Mouse (Mus musculus): ENCODE measurements around the gene Plekhg1.

Gene Plekhg1

GRCm38 (mm10) chr10:3829472-3829871 lies 89.3 kb downstream of the Plekhg1 start:
- no peak for DNase-seq (ENCODE audit: low spot score in 2 of 2)

- DNase-seq (ENCODE audit: low spot score in 2 of 2) = no peak
Measured at GRCm38 (mm10) chr10:3830618-3831017, 90.5 kb downstream of the Plekhg1 start.

DNA sequence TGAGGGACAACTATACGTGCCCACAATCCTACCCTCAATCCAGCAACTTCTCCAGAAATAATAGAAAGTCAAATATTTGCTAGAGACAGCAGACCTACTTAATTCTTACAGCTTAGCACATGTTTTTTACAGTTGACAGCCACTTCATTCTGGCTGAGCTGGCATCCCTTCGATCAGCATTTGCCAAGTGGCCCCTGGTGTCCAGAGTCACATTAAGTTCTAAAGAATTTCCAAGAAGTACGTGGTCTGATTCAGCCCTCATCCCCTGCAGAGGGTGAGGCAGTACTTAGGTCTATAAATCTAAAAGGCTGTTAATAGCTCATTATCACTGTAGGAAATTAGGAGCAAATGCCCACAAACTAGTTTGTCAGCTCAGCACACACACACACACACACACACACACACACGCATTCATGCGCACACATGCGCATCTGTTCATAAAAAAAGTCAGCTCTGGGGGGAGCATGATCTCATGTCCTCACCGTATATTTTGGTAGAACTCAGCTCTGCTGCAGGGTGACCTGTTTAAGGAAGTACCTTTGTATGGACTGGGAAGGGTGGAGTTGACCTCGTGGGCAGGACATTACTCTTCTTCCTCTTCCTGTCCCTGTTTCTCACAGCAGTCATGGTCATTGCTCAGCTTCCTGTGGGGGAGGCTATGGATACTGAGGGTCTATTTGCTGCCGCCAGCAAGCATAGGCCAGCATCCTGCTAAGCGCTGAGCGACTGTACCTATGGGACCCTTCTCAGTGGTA lies 91.6 kb downstream of the Plekhg1 start:
- DNase-seq (ENCODE audit: low spot score in 2 of 2) = no peak

DNA sequence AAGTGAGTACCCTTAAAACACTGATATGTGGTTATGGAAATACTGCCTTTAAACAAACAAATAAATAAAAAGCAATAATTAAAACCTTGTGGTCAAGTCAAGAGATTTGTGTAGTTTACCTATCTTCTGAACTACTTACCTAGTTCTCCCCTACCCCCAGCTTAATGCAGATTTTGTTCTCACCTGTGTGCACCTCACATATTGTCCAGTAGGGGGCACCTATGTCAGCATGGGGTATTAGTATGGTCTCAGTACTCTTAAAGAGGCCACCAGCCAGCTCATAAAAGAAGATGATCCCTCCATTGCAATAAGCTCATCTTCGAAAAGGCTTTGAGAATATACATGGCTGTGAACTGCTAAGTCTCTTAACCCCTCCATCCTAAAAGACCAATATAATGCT lies 93.9 kb downstream of the Plekhg1 start:
- DNase-seq (ENCODE audit: low spot score in 2 of 2) = no peak

DNA sequence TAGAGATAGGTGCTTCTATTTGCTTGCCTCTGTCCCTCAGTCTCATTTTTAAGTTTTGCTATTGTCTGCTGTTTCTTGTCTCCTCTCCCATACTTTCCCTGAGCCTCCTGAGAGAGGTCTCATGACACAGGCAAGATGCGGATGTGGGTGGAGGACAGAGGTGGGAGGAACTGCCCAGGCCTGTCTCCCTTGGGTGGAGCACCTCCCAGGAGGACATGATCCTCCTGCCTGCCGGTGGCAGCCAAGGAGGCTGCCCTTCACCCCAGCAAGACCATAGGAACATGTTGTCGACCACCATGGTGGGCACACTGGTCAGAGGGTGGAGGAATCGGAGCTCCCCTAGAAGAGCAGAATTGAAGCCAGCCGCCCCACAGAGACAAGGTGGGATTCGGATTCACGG lies 94.5 kb downstream of the Plekhg1 start:
- no peak for DNase-seq (ENCODE audit: low spot score in 2 of 2)

- DNase-seq (ENCODE audit: low spot score in 2 of 2) = peak in 1 of 2 experiments; percentile 48
Measured at GRCm38 (mm10) chr10:3835616-3836015, 95.5 kb downstream of the Plekhg1 start.

DNA sequence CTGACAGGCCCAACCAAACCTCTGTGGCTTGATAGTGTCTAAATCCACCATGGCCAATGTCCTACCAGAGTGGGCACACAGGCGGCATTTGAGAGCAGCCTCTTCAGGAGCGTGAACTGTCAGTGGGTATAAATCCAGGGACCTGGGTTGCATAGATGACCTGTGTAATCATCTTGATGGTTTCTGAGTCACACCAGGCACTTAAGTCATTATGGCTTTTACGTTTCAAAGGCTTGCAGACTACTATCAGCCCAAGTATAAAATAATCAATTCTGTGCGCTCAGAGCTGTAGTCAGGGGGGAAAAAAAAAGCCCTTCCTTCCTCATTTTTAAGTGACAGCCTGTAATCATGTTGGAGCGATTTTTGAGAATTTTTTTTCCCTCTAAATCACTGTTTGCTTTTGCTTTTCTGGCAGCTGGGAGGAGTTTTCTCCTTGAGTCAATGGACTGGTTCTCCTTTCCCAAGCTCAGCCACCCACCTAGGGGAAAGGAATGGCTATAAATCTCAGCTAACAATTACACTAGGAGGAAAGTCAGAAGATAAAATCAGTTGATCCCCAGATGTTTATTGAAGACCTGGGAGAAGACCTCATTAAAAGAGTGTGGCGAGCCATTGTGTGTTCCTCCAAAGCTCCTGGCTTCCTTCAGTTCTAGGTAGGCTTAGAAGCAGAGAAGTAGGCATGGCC lies 99.7 kb downstream of the Plekhg1 start:
- DNase-seq (ENCODE audit: low spot score in 2 of 2) = no peak

- no peak for DNase-seq (ENCODE audit: low spot score in 2 of 2)
Measured at GRCm38 (mm10) chr10:3844430-3844829, 104.3 kb downstream of the Plekhg1 start.

- DNase-seq (ENCODE audit: low spot score in 2 of 2) = no peak
Measured at GRCm38 (mm10) chr10:3847021-3847420, 106.9 kb downstream of the Plekhg1 start.

DNA sequence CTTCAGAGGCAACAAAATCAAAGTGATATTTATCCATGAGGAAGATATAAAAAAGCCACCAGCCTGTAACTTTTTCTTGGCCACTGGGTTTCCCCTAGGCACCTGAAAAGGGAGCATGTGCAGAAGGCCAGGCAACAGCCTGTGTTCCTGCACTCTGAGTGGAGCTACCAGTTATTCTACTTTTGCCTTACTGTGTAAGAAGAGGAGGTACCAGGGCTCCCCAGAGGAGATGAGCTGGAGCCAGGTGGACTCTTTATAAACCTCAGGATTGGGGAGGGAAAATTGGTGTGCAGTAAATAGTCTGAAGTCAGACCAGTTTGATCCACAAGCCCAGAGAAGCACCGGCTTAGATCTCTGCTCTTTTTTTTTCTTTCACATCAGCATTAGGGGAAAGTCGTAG lies 111.3 kb downstream of the Plekhg1 start:
- DNase-seq (ENCODE audit: low spot score in 2 of 2) = no peak

GRCm38 (mm10) chr10:3852733-3853132 lies 112.6 kb downstream of the Plekhg1 start:
- DNase-seq (ENCODE audit: low spot score in 2 of 2) = no peak

GRCm38 (mm10) chr10:3857912-3858311 lies 117.7 kb downstream of the Plekhg1 start:
- DNase-seq (ENCODE audit: low spot score in 2 of 2) = no peak

DNA sequence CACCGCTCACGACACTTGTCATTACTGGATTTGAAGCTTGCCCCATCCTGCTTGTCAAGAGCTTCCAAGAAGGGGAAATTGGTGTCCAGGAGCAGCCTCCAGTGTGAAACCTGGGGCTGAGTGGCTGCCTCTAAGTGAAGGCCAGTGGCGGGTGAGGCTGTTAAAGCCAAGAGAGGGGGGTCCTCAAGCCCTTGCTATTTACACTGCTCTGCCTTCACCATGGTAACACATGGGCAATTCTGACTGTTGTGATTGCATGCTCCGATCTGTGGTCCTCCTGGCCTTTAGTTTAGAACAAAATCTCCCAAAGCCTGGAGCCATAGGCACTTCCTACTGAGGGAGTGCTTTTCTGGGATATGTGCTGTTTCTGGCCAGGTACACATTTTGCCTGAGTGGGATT lies 118.3 kb downstream of the Plekhg1 start:
- no peak for DNase-seq (ENCODE audit: low spot score in 2 of 2)

DNA sequence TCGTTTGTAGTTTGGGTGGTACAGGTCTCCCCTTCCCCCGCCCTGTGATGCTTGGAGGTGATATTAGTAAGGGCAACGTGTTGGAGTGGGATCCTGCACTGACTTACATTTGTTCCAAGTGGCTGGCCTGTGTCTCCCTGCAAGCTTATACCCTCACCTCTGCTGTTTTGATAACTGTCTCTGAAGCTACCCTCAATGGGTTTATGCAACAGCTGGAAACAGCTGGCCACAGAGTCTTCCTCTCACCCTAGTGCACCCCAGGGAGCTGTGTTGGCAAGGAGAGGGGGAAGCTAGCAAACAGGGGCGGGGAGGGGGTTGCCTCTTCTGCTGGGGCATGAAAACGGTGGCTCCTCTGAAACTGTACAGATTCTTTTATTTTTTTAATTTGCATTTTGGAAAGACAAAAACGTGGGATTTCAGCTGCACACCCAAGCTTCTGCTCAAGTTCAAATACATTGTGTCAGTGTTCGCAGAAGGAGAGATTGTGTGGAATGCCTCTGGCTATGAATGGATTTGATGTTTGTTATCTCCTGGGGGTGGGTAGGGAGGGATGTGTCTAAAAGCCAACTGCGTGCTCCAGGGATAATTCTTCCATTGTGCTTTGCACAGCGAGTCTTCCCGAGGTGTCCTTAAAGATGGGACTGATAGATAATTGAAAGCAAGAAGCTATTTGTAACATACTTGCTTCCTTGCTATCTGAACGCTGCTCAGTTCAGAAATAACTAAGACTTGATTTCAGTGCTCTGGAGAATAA lies 119.0 kb downstream of the Plekhg1 start:
- DNase-seq (ENCODE audit: low spot score in 2 of 2) = no peak

DNA sequence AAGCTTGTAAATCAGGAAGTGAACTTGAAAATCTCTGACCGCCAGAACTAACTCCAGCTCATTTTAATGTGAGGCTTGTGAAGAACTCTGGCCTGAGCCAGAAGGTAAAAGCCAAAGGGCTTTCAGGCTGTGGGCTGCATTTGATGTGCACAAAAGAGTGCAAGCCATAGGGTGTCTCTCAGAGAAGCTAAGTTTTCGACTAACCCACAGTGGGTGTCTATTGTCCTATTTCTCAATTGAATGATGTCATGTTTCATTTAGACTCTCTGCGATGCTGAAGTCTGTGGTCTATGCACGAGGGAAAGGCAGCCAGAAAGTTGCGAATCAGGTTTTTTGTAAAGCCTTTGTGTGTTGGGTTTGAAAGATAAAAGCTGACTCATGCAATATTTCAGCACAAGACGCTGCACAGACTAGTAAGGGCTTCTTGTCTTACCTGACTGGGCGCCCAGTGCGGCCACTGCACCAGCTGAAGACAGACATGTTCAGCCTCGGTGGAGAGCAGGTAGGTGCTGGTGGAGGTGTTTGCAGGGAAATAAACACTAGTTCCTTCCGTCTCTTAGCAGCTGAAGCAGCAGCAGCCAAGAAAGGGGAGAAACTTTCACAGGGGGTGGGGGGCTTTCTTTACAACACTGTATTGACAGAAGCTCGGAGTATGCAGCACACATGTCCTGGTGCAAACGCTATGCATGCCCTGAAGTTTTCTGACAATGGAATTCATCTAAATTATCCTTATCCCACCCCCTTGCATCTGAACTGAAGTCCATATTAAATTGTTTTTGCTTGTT lies 123.4 kb downstream of the Plekhg1 start:
- peak; percentile 51 to 64 for DNase-seq (ENCODE audit: low spot score in 2 of 2)

- no peak for DNase-seq (ENCODE audit: low spot score in 2 of 2)
Measured at GRCm38 (mm10) chr10:3864196-3864540, 124.0 kb downstream of the Plekhg1 start.

GRCm38 (mm10) chr10:3867298-3867697 lies 127.1 kb downstream of the Plekhg1 start:
- DNase-seq (ENCODE audit: low spot score in 2 of 2) = no peak

DNA sequence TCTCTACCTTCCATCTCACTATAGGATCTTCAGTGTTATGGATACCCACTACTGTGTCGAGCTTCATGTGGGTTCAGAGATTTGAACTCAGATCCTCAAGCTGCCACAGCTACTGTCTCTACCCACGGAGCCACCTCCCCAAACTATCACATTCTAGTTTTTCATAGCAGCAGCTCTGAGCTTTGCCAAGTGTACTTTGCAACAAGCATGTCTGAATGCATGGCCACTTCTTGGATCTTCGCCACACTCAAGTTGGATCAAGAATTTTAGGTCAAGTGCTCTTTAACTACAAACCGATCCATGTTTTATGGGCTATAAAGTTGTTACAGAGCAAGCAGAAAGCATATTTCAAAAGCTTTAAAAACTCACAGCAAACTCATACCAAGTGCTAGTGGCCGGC lies 130.7 kb downstream of the Plekhg1 start:
- DNase-seq (ENCODE audit: low spot score in 2 of 2) = no peak

GRCm38 (mm10) chr10:3873467-3873866 lies 133.3 kb downstream of the Plekhg1 start:
- DNase-seq (ENCODE audit: low spot score in 2 of 2) = no peak

- no peak for DNase-seq (ENCODE audit: low spot score in 2 of 2)
Measured at GRCm38 (mm10) chr10:3877852-3878535, 137.8 kb downstream of the Plekhg1 start.

GRCm38 (mm10) chr10:3881179-3881578 lies 141.0 kb downstream of the Plekhg1 start:
- no peak for DNase-seq (ENCODE audit: low spot score in 2 of 2)

Data from urinary bladder, postnatal 36 days (tissue).